Mouse (Mus musculus) liver, embryonic 12.5 days (tissue): ENCODE results near the gene Lingo4. TPM values are rescaled to one million over a fixed set of nuclear protein-coding genes. Genes with fewer than 3 reads are reported as not detected.

Experiments
- ATAC-seq: fragments of 200-750 bp; cut with Nextera tagmentation; 2 replicates; pipeline ENCODE4 v1.8.0; 2017; ENCODE audit warnings: moderate number of reproducible peaks, mild to moderate bottlenecking, moderate library complexity
- H3K27ac ChIP-seq: fragments of 300-500 bp; sonication (generic); 2 replicates; pipeline ENCODE4 v1.5.1; 2016; ENCODE audit warnings: mild to moderate bottlenecking
- H3K27me3 ChIP-seq: fragments of 300-500 bp; sonication (generic); replicated peaks from 2 replicates; pipeline ENCODE4 v1.6.1; 2016; ENCODE audit warnings: mild to moderate bottlenecking, moderate library complexity
- H3K36me3 ChIP-seq: fragments of 300-500 bp; sonication (generic); 2 replicates; pipeline ENCODE4 v1.6.1; 2016; ENCODE audit warnings: mild to moderate bottlenecking, moderate library complexity
- H3K4me1 ChIP-seq: fragments of 300-500 bp; sonication (generic); 2 replicates; pipeline ENCODE4 v1.6.1; 2016
- H3K4me2 ChIP-seq: fragments of 300-500 bp; sonication (generic); 2 replicates; pipeline ENCODE4 v1.6.1; 2016; ENCODE audit warnings: mild to moderate bottlenecking, moderate library complexity
- H3K4me3 ChIP-seq: fragments of 300-500 bp; sonication (generic); 2 replicates; pipeline ENCODE4 v1.5.1; 2016; ENCODE audit warnings: mild to moderate bottlenecking, moderate library complexity
- H3K9ac ChIP-seq: fragments of 300-500 bp; sonication (generic); 2 replicates; pipeline ENCODE4 v1.6.1; 2016; ENCODE audit warnings: mild to moderate bottlenecking, moderate library complexity
- H3K9me3 ChIP-seq: fragments of 300-500 bp; sonication (generic); replicated peaks from 2 replicates; pipeline ENCODE4 v1.6.1; 2016; ENCODE audit warnings: mild to moderate bottlenecking, moderate library complexity
- WGBS: fragments of 180-500 bp; shearing (Covaris S2); methylation state at CpG from one replicate; pipeline ENCODE4 v1.1.7; 2016; ENCODE audit not compliant: insufficient replicate concordance; 5-methylcytosine and 5-hydroxymethylcytosine counted together
- polyA plus RNA-seq: library from polyadenylated mRNA; unstranded; fragments of >200 nt; fragmentation: Nextera tagmentation; extraction: Ambion mirVana; gene quantifications from 2 replicates; pipeline ENCODE4 v1.2.1, GENCODE M21; 2016

Lingo4 gene
- polyA plus RNA-seq, 1 experiment from 2014 or later: 0.04 TPM

GRCm38 (mm10) chr3:94373090-94373489 lies 25.2 kb upstream of the Lingo4 start:
- H3K4me3 ChIP-seq: no peak overlapping the region
- H3K36me3 ChIP-seq: no peaks in the 10 kb centered on the region
- no peak overlapping the region for H3K9ac ChIP-seq
- 12% methylated on average over 10 of the region's 10 CpGs for WGBS
- no peaks in the 10 kb centered on the region for H3K9me3 ChIP-seq
- H3K4me2 ChIP-seq: peak overlapping the region; percentile 37
- ATAC-seq: no peak
- no peak overlapping the region for H3K27ac ChIP-seq
- peaks cover 15% of the 10 kb centered on the region for H3K4me1 ChIP-seq
- peaks cover 49% of the 10 kb centered on the region for H3K27me3 ChIP-seq

DNA sequence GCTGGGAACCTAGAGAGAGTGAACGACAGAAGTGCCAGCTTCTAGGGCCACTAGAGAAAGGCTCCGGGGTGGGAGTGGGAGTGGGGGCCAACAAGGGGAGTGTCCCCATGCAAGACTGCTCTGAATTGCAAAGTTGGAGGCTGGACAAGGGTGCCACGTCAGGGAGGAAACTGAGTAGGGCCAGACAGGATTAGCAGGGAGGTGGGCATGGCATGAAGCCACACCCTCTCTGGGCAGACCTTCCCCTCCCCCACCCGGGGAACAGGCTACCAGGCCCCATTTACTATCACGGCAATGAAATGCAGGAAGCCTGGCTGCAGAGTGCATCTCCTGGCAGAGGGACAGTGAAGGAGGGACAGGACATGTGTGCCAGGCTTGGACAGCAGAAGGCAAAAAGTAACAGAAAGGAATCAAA lies 24.7 kb upstream of the Lingo4 start:
- no peak overlapping the region for H3K27ac ChIP-seq
- peaks cover 15% of the 10 kb centered on the region for H3K4me1 ChIP-seq
- H3K9ac ChIP-seq: no peak overlapping the region
- H3K36me3 ChIP-seq: no peaks in the 10 kb centered on the region
- H3K4me2 ChIP-seq: peak overlapping the region; percentile 37
- peaks cover 54% of the 10 kb centered on the region for H3K27me3 ChIP-seq
- ATAC-seq: no peak
- H3K4me3 ChIP-seq: no peak overlapping the region
- no peaks in the 10 kb centered on the region for H3K9me3 ChIP-seq
- WGBS: 6% methylated on average over 5 of the region's 5 CpGs

DNA sequence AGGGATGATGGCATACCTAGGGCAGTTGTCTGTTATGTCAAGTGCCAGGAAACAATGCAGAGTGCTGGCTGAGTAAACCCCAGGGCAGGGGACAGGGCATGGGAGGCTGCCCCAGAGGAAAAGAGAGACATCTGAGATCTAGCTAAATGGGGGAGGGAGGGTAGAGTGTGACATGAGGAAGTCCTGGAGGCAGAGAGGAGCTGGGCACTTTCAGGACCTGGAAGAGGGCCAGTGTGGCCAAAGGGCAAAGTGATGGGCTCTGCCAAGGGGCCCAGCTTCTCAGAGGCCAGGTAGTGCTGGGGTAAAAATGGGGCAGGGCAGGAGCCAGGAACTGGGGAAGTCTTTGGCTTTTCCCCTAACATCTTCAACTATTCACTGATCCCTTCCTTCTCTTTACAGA lies 23.7 kb upstream of the Lingo4 start:
- H3K4me1 ChIP-seq: peaks cover 14% of the 10 kb centered on the region
- peaks cover 56% of the 10 kb centered on the region for H3K27me3 ChIP-seq
- no peak overlapping the region for H3K9ac ChIP-seq
- no peak overlapping the region for H3K4me3 ChIP-seq
- H3K36me3 ChIP-seq: no peaks in the 10 kb centered on the region
- ATAC-seq: no peak
- H3K4me2 ChIP-seq: no peak overlapping the region
- H3K9me3 ChIP-seq: no peaks in the 10 kb centered on the region
- H3K27ac ChIP-seq: no peak overlapping the region

- H3K9ac ChIP-seq: no peak overlapping the region
- WGBS: 48% methylated on average over 2 of the region's 2 CpGs
- no peak overlapping the region for H3K4me2 ChIP-seq
- ATAC-seq: no peak
- H3K27me3 ChIP-seq: peaks cover 56% of the 10 kb centered on the region
- H3K27ac ChIP-seq: no peak overlapping the region
- no peak overlapping the region for H3K4me3 ChIP-seq
- H3K9me3 ChIP-seq: no peaks in the 10 kb centered on the region
- peaks cover 9% of the 10 kb centered on the region for H3K4me1 ChIP-seq
- no peaks in the 10 kb centered on the region for H3K36me3 ChIP-seq
Measured at GRCm38 (mm10) chr3:94375146-94375545, 23.2 kb upstream of the Lingo4 start.

- WGBS: 32% methylated on average over 5 of the region's 5 CpGs
- Histone ChIP-seq H3K27ac (no peak overlapping the region), H3K4me2 (no peak overlapping the region), H3K36me3 (no peaks in the 10 kb centered on the region), H3K27me3 (peaks cover 56% of the 10 kb centered on the region), H3K4me3 (no peak overlapping the region), H3K9me3 (no peaks in the 10 kb centered on the region), H3K9ac (no peak overlapping the region), H3K4me1 (peaks cover 9% of the 10 kb centered on the region)
- ATAC-seq: no peak
Measured at GRCm38 (mm10) chr3:94375861-94376260, 22.5 kb upstream of the Lingo4 start.

GRCm38 (mm10) chr3:94377028-94377923 lies 21.0 kb upstream of the Lingo4 start:
- Histone ChIP-seq H3K4me3 (no peak overlapping the region), H3K27ac (no peak overlapping the region), H3K4me1 (peaks cover 9% of the 10 kb centered on the region), H3K9me3 (no peaks in the 10 kb centered on the region), H3K9ac (no peak overlapping the region), H3K27me3 (peaks cover 47% of the 10 kb centered on the region), H3K36me3 (no peaks in the 10 kb centered on the region), H3K4me2 (no peak overlapping the region)
- 13% methylated on average over 13 of the region's 13 CpGs for WGBS
- no peak for ATAC-seq

DNA sequence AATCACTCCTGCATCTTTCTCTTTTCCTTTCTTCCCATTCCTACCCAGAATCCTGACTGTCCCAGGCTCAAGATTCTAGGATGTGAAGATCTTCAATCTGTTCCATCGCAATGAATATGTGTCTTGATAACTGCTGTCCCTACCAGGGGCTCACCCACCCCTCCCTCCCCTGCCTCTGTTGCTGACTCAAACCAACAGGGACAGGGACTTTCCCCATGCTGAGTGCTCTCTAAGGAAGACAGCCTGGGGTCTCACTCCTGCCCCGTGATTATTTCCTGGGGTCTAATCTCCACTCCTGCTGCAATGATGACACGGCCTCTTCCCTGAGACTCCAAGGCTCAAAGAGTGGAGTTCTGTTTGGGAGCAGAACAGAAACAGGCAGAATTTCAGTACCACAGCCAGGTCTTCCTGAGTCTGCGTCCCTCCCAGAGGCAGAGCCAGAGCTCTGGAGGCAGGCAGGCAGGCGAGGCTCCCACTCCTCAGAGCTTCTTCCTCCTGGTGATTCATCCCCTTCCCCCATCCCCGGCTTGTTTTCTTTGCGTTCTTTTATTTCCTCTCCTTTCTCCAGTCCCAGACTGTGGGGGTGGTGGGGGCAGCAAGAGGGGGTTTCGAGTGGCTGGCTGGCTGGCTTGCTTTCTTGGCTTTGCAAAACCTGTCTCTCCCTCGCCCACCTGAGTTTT lies 18.3 kb upstream of the Lingo4 start:
- Histone ChIP-seq H3K4me1 (no peaks in the 10 kb centered on the region), H3K36me3 (no peaks in the 10 kb centered on the region), H3K9me3 (no peaks in the 10 kb centered on the region), H3K4me3 (no peak overlapping the region), H3K9ac (no peak overlapping the region), H3K27ac (no peak overlapping the region), H3K4me2 (no peak overlapping the region), H3K27me3 (peaks cover 20% of the 10 kb centered on the region)
- no peak for ATAC-seq
- WGBS: 22% methylated on average over 9 of the region's 9 CpGs

DNA sequence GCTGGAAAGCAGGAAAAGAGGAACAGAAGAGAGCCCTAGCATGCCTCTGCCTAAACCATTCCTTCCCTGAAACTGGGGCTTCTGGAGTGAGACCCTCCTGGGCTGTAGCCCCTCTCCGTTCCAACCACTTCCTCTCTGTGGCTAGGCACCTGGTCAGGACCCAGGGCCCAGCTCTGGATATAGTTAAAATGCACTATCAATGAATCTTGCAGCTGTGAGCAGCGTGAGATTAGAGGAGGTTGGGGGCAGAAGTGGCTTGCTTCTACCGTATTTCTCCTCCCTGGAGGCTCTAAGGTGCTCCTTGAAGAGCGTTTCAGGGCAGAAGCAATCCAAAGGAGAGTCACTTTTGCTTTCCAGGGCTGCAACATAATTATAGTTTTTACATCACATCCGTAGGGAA lies 16.0 kb upstream of the Lingo4 start:
- Histone ChIP-seq H3K27ac (no peak overlapping the region), H3K27me3 (peaks cover 7% of the 10 kb centered on the region), H3K36me3 (no peaks in the 10 kb centered on the region), H3K4me3 (no peak overlapping the region), H3K4me2 (no peak overlapping the region), H3K9ac (no peak overlapping the region), H3K9me3 (no peaks in the 10 kb centered on the region), H3K4me1 (no peaks in the 10 kb centered on the region)
- no peak for ATAC-seq
- 30% methylated on average over 5 of the region's 5 CpGs for WGBS

GRCm38 (mm10) chr3:94383476-94383875 lies 14.8 kb upstream of the Lingo4 start:
- H3K27me3 ChIP-seq: peaks cover 8% of the 10 kb centered on the region
- no peak overlapping the region for H3K27ac ChIP-seq
- no peaks in the 10 kb centered on the region for H3K9me3 ChIP-seq
- no peak overlapping the region for H3K4me2 ChIP-seq
- no peaks in the 10 kb centered on the region for H3K4me1 ChIP-seq
- H3K4me3 ChIP-seq: no peak overlapping the region
- H3K36me3 ChIP-seq: no peaks in the 10 kb centered on the region
- H3K9ac ChIP-seq: no peak overlapping the region
- no peak for ATAC-seq
- WGBS: 46% methylated on average over 3 of the region's 3 CpGs

- Histone ChIP-seq H3K4me3 (no peak overlapping the region), H3K27ac (no peak overlapping the region), H3K9ac (no peak overlapping the region), H3K27me3 (peaks cover 5% of the 10 kb centered on the region; the same call in 1 of the 2 replicates), H3K36me3 (no peaks in the 10 kb centered on the region), H3K4me1 (no peaks in the 10 kb centered on the region), H3K4me2 (no peak overlapping the region), H3K9me3 (no peaks in the 10 kb centered on the region)
- ATAC-seq: no peak
- 46% methylated on average over 4 of the region's 4 CpGs for WGBS
Measured at GRCm38 (mm10) chr3:94386671-94387070, 11.6 kb upstream of the Lingo4 start.

GRCm38 (mm10) chr3:94387391-94387790 lies 10.9 kb upstream of the Lingo4 start:
- Histone ChIP-seq H3K27me3 (peaks cover 5% of the 10 kb centered on the region; the same call in 1 of the 2 replicates), H3K4me3 (no peak overlapping the region), H3K27ac (no peak overlapping the region), H3K36me3 (no peaks in the 10 kb centered on the region), H3K4me2 (no peak overlapping the region), H3K4me1 (no peaks in the 10 kb centered on the region), H3K9ac (no peak overlapping the region), H3K9me3 (no peaks in the 10 kb centered on the region)
- ATAC-seq: no peak
- WGBS: 79% methylated on average over 10 of the region's 10 CpGs

DNA sequence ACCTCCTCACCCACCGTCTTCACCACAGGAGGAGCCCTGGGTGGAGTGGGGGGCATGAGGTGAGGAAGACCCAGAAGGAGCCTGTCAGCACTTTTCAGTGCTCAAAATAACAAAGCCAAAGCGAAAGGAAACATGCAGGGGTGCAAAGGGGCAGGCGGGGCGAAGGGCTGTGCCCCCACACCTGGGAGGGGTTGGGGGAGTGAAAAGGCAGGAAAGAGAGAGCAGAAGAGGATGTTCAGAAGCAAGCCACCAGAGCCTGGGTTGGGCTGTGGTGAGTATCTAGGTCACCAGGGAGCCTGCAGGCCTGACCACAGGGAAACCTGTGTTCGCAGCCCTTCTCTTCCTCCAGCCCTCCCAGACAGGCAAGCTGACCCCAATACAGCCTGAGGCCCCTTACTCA lies 10.3 kb upstream of the Lingo4 start:
- Histone ChIP-seq H3K9me3 (no peaks in the 10 kb centered on the region), H3K4me2 (no peak overlapping the region), H3K27ac (no peak overlapping the region), H3K4me1 (no peaks in the 10 kb centered on the region), H3K4me3 (no peak overlapping the region), H3K27me3 (peaks cover 5% of the 10 kb centered on the region; the same call in 1 of the 2 replicates), H3K36me3 (no peaks in the 10 kb centered on the region), H3K9ac (no peak overlapping the region)
- WGBS: 36% methylated on average over 5 of the region's 5 CpGs
- ATAC-seq: no peak
